Mouse (Mus musculus) ovary, postnatal 14 days (tissue): ENCODE results near the gene Tppp3.

Experiments
- DNase-seq: peaks from one replicate; pipeline ENCODE4 v3.0.0; 2022; ENCODE audit warnings: low spot score

Tppp3 gene

DNA sequence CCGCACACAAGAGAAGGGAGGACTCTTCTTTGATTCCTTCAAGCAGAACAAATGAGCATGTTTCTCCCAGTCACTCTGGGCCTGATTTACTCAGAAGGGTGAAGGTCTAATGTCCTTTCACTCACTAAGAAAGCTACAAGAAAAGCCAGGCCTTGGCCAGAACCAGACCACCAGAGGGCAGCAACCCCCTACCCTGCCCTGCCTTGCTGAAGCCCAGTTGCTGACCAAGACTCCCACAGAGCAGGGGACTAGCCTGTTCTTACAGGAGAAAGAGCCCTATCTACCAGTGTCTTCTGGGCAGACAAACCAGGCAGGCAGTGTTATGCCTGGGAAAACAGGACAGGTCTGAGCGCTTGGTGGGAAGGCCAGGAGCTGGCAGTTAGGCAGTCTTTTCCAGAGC lies 13.1 kb upstream of the Tppp3 start:
- DNase-seq: peak; percentile 76

- DNase-seq: no peak
Observed at GRCm38 (mm10) chr8:105484030-105484368, 12.7 kb upstream of the Tppp3 start.

DNA sequence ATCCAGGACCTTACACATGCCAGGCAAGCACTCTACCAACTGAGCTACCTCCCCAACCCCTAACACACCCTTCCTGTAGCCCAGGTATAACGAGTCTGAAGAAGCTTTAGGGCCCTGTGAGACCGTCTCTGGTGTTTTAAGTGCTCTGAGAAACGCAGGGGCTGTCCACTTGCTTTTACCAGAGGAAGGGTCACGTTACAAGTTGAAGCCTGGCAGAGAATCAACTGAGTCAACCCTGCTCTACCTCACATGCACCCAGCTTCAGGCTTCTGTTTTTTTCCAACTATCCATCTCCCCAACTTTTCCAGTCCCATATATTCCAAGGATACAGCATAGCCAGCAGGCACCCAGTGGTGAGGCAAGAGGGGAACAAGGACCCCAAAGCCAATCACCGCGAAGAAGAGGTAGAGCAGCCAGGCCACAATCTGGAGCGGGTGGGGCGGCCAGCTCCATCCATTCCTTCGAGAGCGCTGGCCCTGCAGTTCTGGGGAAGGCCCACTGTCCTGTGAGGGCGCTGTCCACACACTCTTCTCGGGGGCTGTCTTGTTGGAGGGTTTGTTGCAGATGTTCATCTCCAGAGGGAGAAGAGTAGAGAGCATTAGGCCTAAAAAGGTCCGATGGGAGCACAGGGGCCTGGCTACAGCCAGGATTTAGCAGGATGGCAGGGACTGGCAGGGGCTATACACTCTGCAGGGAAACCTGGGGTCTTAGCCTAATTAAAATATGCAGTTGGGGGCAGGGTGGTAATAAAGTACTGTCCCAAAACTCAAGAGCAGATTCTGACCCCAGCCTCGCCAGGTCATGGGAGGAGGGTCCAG lies 12.1 kb upstream of the Tppp3 start:
- peak; percentile 55 for DNase-seq

GRCm38 (mm10) chr8:105482123-105482522 lies 10.8 kb upstream of the Tppp3 start:
- no peak for DNase-seq

- DNase-seq: no peak
Observed at GRCm38 (mm10) chr8:105481453-105481852, 10.1 kb upstream of the Tppp3 start.

GRCm38 (mm10) chr8:105481013-105481412 lies 9.7 kb upstream of the Tppp3 start:
- DNase-seq: no peak

GRCm38 (mm10) chr8:105477792-105478191 lies 6.5 kb upstream of the Tppp3 start:
- DNase-seq: no peak

GRCm38 (mm10) chr8:105476628-105477413 lies 5.5 kb upstream of the Tppp3 start:
- DNase-seq: peak; percentile 56

DNA sequence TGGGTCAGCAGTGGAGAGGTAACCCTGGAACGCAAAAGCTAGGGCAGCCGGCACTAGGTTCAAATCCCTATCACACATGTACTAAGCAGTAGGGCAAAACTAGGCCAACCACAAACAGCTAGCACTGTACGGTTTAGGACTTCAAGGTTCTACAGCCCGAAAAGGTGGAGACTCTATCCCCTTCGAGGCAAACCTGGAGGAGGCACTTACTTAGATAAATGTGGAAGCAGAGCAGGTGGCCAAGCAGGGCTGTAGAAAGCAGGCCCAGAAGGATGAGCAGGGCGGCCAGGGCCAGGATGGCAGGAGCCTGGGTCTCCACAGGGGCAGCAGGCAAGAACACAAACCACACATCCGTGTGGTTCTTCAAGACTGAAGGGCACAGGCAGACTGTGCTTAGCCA lies 4.8 kb upstream of the Tppp3 start:
- DNase-seq: no peak

- DNase-seq: no peak
Observed at GRCm38 (mm10) chr8:105475742-105476141, 4.4 kb upstream of the Tppp3 start.

DNA sequence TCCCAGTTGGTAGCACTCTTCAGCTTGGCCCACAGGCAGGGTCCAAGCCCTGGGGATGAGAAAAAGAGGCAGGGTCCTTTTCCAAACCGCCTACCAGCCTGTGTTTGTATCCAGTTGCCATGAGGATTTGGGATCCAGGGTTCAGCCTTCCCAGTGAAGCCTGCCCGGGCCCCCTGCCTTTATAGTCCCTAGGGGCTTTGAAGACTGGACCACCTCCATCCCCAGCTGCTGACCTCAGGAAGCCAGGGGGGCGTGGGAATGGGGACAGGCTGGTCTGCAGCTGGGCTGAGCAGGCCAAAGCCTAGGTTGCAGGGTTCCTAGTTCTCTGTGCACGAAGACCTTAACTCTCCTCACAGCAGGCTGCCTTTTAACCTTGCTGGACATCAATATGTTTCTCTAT lies 3.9 kb upstream of the Tppp3 start:
- DNase-seq: no peak

DNA sequence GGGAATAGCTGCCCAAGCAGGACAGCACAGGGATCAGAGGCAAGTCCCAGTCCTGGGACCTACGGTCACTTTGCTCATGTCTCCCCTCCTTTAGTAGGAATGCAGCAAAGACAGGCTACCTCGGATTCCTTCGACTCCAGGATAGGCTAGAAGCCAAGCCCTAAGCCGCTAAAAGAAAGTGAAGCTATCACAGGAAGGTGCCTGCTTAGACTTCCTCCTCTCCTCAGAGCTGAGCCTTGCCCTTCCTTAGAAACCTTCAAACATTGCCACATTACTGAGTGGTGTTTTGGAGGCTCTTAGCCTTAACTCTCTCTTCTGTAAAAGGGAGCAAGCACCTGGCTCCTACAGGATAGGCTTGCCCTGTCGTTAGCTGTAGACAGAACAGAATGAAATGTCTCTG lies 3.4 kb upstream of the Tppp3 start:
- DNase-seq: no peak

DNA sequence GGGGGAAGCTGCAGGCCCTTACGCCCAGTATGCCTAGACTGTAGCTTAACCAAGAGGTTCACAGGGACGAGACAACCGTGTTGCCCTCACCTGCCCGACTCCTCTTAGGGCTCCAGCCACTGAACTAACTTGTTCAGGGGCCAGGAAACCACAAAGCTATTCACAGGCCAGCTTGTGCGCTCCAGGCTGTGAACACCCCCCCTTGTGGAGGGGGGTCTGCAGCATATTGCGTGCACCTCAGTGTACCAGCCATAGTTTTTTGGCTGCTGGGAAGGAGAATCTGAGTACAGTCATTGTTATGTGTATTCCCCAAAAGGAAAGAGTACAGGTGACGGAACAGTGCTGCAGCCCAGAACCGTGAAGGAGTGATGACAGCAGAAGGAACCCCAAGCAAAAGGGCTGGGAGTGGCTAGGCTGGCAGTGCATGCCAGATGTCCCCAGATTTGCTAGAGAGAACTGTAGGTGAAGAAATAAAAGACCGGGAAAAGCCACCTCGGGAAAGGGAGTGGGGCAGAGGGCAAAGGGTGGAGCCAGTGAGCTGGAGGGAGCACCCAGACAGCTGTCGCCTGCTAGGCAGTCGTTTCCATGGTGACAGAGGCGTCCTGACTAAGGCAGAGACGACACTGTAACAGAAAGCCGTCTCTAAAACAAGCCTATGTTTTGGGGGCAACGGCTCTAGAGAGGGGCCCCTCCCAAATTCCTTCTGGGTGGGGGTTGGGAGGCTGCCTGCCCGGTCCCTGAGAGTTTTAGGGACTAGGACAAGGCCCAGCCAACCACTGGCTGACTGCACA lies 2.7 kb upstream of the Tppp3 start:
- DNase-seq: no peak

- DNase-seq: no peak
Observed at GRCm38 (mm10) chr8:105472983-105473382, 1.7 kb upstream of the Tppp3 start.

DNA sequence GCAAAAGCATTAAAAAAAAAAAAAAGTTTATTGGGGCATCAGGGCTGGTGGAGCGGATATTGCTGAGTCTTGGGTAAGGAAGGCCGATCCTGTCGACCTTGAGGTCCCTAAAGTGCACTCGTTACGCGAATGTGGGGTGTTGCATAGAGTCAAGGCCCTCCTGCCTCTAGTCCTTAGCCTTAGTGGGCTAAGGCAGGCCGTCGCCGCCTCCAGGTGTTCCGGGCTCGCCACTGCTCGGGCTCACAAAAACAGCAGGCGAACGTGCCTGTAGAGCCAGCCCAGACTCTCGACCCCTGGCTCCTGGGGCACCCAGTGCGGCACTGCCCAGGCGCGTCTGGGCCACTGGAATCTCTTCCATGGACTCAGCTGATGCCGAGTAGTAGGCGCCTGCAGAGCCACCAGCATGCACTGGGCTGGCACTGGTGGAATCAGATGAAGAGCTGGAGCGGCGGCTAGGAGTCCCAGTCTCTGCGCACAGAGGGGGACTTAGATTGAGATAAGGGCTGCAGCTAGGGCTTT lies 1.1 kb upstream of the Tppp3 start:
- no peak for DNase-seq

DNA sequence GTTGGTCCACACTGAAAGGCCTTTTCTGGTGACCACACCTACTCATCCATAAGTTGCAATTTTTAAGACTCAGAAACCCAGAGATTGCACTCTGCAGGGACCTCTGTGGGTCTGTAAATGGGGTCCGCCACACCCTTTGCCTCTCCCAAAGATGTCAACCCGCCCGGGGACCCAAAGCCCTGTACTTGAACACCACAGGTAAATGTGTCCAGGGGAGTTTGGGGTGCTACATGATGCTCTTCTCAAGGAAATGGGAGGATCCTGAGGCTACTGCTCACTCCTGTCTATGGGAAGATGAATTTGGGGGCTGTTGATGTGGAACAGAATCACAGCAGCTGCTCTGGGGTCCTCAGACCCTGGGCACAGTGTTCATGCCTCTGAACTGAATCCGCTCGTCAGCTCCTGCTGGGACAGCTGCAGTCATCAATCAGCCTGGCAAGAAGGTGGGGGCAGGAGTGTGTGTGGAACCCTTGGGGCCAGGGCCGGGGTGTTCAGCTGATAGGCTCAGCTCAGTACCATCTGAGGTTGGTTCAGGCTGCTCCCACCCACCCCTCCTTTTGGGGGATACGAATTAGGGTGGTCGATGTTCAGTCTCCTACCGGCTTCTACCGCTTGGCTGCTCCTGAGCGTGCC lies 529 bp downstream of the Tppp3 start:
- no peak for DNase-seq

DNA sequence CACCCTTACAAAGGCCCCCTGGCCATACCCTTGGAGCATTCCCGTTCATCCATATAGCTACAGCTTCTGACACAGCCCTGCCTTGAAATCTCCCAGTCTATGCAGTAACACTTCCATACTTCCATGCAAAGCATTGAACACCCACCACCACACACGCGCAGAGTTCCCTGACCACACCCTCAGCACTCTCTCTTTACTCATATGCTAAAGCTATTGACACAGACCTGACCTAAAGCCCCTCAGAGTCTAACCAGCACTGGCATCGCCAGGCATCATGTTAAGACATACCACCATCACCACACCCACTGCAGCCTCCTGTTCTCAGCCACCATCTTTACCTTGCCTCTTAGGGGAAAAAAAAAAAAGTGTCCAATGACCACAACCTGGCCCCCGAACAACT lies 1.1 kb downstream of the Tppp3 start:
- DNase-seq: no peak

DNA sequence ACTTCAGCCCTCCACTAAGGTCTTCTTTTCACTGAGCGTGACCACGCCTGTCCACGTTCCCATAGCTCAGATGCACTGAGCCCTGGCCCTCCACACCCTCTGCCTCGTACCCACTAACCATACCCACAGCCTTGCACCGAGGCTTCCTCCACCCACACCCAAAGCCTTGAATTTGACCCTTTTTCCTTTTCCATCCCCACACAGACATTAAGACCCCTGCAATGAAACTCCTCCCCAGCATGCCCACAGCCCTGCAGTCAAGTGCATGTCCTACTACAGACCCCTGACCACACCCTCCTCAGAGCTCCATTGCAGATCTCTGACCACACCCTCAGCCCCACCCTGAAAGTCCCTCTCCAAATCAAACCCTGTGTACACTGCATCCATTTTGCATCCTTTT lies 1.5 kb downstream of the Tppp3 start:
- DNase-seq: no peak

DNA sequence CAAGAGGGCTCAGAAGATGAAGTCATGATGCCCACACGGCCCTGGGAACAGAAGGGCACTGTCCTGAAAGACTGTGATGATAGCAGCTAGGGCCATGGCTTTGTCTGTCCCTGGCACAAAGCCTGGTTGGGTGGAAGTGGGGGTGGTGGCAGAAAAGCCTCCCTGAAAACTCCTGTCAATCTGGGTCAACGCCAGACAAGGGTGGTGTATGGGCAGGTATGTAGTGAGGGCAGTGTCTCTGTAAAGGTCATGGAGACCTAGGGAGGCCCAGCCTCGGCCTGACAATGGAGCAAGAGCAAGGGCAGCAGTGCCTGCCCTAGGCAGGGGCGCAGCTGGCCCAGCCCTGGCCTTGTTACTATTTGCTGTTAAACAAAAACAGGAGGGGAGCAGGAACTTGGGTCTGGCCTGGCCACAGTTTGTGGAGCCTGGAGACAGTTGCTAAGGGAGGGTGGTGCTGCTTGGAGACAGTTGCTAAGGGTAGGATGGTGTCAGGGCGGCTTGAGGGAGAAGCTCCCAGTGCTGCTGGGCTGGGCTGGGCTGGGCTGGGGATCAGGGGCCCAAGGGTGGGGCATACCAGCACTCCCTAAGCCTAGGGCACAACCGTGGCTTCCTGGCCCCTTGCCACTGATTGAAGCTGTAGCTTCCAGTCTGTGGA lies 2.2 kb downstream of the Tppp3 start:
- no peak for DNase-seq

- DNase-seq: no peak
Observed at GRCm38 (mm10) chr8:105468002-105468720, 3.2 kb downstream of the Tppp3 start.
